Mouse (Mus musculus) hindbrain, embryonic 10.5 days (tissue): ENCODE results near the gene Agpat3. TPM values are rescaled to one million over a fixed set of nuclear protein-coding genes. Genes with fewer than 3 reads are reported as not detected.
"Not testable (repeated sequence)": the region's sequence is repeated elsewhere in the genome, so short reads cannot be mapped to it uniquely, and the experiment has no call there.

Experiments
- DNase-seq: peaks from one replicate; pipeline ENCODE4 v3.0.0-alpha.2; 2017; ENCODE audit warnings: low spot score
- H3K27ac ChIP-seq: fragments of 300-500 bp; sonication (generic); 2 replicates; pipeline ENCODE4 v1.5.1; 2016; ENCODE audit warnings: mild to moderate bottlenecking, moderate library complexity
- H3K27me3 ChIP-seq: fragments of 300-500 bp; sonication (generic); 2 replicates; pipeline ENCODE4 v1.6.1; 2016; ENCODE audit warnings: mild to moderate bottlenecking; ENCODE audit not compliant: poor library complexity, insufficient read depth, severe bottlenecking
- H3K36me3 ChIP-seq: fragments of 300-500 bp; sonication (generic); 2 replicates; pipeline ENCODE4 v1.6.1; 2016; ENCODE audit warnings: mild to moderate bottlenecking, moderate library complexity
- H3K4me1 ChIP-seq: fragments of 300-500 bp; sonication (generic); replicated peaks from 2 replicates; pipeline ENCODE4 v1.6.1; 2016; ENCODE audit warnings: mild to moderate bottlenecking
- H3K4me3 ChIP-seq: fragments of 300-500 bp; sonication (generic); 2 replicates; pipeline ENCODE4 v1.5.1; 2016; ENCODE audit warnings: mild to moderate bottlenecking, moderate library complexity
- H3K9me3 ChIP-seq: fragments of 300-500 bp; sonication (generic); 2 replicates; pipeline ENCODE4 v1.6.1; 2016; ENCODE audit warnings: mild to moderate bottlenecking, moderate library complexity
- WGBS: fragments of 180-500 bp; shearing (Covaris S2); methylation state at CpG from one replicate; pipeline ENCODE4 v1.1.7; 2016; 5-methylcytosine and 5-hydroxymethylcytosine counted together
- polyA plus RNA-seq: library from polyadenylated mRNA; unstranded; fragments of >200 nt; fragmentation: Nextera tagmentation; extraction: Ambion mirVana; gene quantifications from 2 replicates; pipeline ENCODE4 v1.2.1, GENCODE M21; 2016

The Agpat3 gene
- polyA plus RNA-seq, 1 experiment from 2014 or later, result 47.2 TPM

GRCm38 (mm10) chr10:78372681-78373668, 20.7 kb upstream of the Agpat3 start:
- Histone ChIP-seq H3K4me1 (0 out of 2 replicates have a peak, but pooled peaks cover 4% of the 10 kb centered on the region), H3K27me3 (no peaks in the 10 kb centered on the region), H3K27ac (no peak overlapping the region), H3K4me3 (no peak overlapping the region), H3K9me3 (no peaks in the 10 kb centered on the region), H3K36me3 (no peaks in the 10 kb centered on the region)
- no peak for DNase-seq
- WGBS, result 67% methylated on average over 27 of the region's 27 CpGs

- Histone ChIP-seq H3K9me3 (no peaks in the 10 kb centered on the region), H3K27ac (no peak overlapping the region), H3K4me3 (no peak overlapping the region), H3K4me1 (0 out of 2 replicates have a peak, but pooled peaks cover 4% of the 10 kb centered on the region), H3K36me3 (no peaks in the 10 kb centered on the region), H3K27me3 (no peaks in the 10 kb centered on the region)
- no peak for DNase-seq
- WGBS, result 89% methylated on average over 6 of the region's 6 CpGs
Measured at GRCm38 (mm10) chr10:78371746-78372145, 19.5 kb upstream of the Agpat3 start.

GRCm38 (mm10) chr10:78367586-78367985, 15.3 kb upstream of the Agpat3 start:
- WGBS, result 38% methylated on average over 4 of the region's 4 CpGs

GRCm38 (mm10) chr10:78366851-78367312, 14.6 kb upstream of the Agpat3 start:
- H3K4me3 ChIP-seq, result no peak overlapping the region
- 0 out of 2 replicates have a peak, but pooled peaks cover 4% of the 10 kb centered on the region for H3K4me1 ChIP-seq
- no peaks in the 10 kb centered on the region for H3K36me3 ChIP-seq
- H3K27ac ChIP-seq, result no peak overlapping the region
- no peaks in the 10 kb centered on the region for H3K27me3 ChIP-seq
- DNase-seq, result no peak
- H3K9me3 ChIP-seq, result no peaks in the 10 kb centered on the region
- WGBS, result 77% methylated on average over 9 of the region's 9 CpGs

More at GRCm38 (mm10) chr10:78367586-78367985, 15.3 kb upstream of the Agpat3 start:
- Histone ChIP-seq H3K4me1 (0 out of 2 replicates have a peak, but pooled peaks cover 4% of the 10 kb centered on the region), H3K27me3 (no peaks in the 10 kb centered on the region), H3K27ac (no peak overlapping the region), H3K9me3 (no peaks in the 10 kb centered on the region), H3K4me3 (no peak overlapping the region), H3K36me3 (no peaks in the 10 kb centered on the region)
- DNase-seq, result no peak

- Histone ChIP-seq H3K9me3 (no peaks in the 10 kb centered on the region), H3K27me3 (no peaks in the 10 kb centered on the region), H3K27ac (no peak overlapping the region), H3K4me1 (0 out of 2 replicates have a peak, but pooled peaks cover 4% of the 10 kb centered on the region), H3K36me3 (no peaks in the 10 kb centered on the region), H3K4me3 (no peak overlapping the region)
- no peak for DNase-seq
- WGBS, result 47% methylated on average over 5 of the region's 5 CpGs
Measured at GRCm38 (mm10) chr10:78366195-78366834, 14.0 kb upstream of the Agpat3 start.

GRCm38 (mm10) chr10:78365555-78365954, 13.3 kb upstream of the Agpat3 start:
- no peaks in the 10 kb centered on the region for H3K9me3 ChIP-seq
- no peak overlapping the region for H3K27ac ChIP-seq
- no peak for DNase-seq
- H3K4me3 ChIP-seq, result no peak overlapping the region
- 0 out of 2 replicates have a peak, but pooled peaks cover 4% of the 10 kb centered on the region for H3K4me1 ChIP-seq
- H3K36me3 ChIP-seq, result no peaks in the 10 kb centered on the region
- WGBS, result 85% methylated on average over 6 of the region's 6 CpGs
- H3K27me3 ChIP-seq, result no peaks in the 10 kb centered on the region

- Histone ChIP-seq H3K27ac (no peak overlapping the region), H3K4me1 (0 out of 2 replicates have a peak, but pooled peaks cover 4% of the 10 kb centered on the region), H3K9me3 (no peaks in the 10 kb centered on the region), H3K36me3 (no peaks in the 10 kb centered on the region), H3K27me3 (no peaks in the 10 kb centered on the region), H3K4me3 (no peak overlapping the region)
- no peak for DNase-seq
- 75% methylated on average over 2 of the region's 2 CpGs for WGBS
Measured at GRCm38 (mm10) chr10:78364106-78364505, 11.8 kb upstream of the Agpat3 start.

GRCm38 (mm10) chr10:78363366-78363765, 11.1 kb upstream of the Agpat3 start:
- Histone ChIP-seq H3K27ac (no peak overlapping the region), H3K4me1 (0 out of 2 replicates have a peak, but pooled peaks cover 3% of the 10 kb centered on the region), H3K4me3 (no peak overlapping the region), H3K27me3 (no peaks in the 10 kb centered on the region), H3K36me3 (no peaks in the 10 kb centered on the region), H3K9me3 (no peaks in the 10 kb centered on the region)
- 90% methylated on average over 6 of the region's 6 CpGs for WGBS
- no peak for DNase-seq

- 82% methylated on average over 2 of the region's 2 CpGs for WGBS
- no peak for DNase-seq
- Histone ChIP-seq H3K27ac (no peak overlapping the region), H3K36me3 (no peaks in the 10 kb centered on the region), H3K27me3 (no peaks in the 10 kb centered on the region), H3K4me1 (no peaks in the 10 kb centered on the region), H3K9me3 (no peaks in the 10 kb centered on the region), H3K4me3 (no peak overlapping the region)
Measured at GRCm38 (mm10) chr10:78361951-78362350, 9.7 kb upstream of the Agpat3 start.

GRCm38 (mm10) chr10:78360290-78360711, 8.0 kb upstream of the Agpat3 start:
- DNase-seq, result no peak
- Histone ChIP-seq H3K4me1 (no peaks in the 10 kb centered on the region), H3K4me3 (no peak overlapping the region), H3K27ac (no peak overlapping the region), H3K36me3 (no peaks in the 10 kb centered on the region), H3K27me3 (no peaks in the 10 kb centered on the region), H3K9me3 (no peaks in the 10 kb centered on the region)
- WGBS, result 85% methylated on average over 3 of the region's 3 CpGs

- WGBS, result 93% methylated on average over 3 of the region's 3 CpGs
- not testable (repeated sequence) for H3K27me3 ChIP-seq, H3K4me3 ChIP-seq, H3K4me1 ChIP-seq, H3K9me3 ChIP-seq, H3K27ac ChIP-seq, DNase-seq, H3K36me3 ChIP-seq
Measured at GRCm38 (mm10) chr10:78358999-78359398, 6.7 kb upstream of the Agpat3 start.

GRCm38 (mm10) chr10:78358266-78358665, 6.0 kb upstream of the Agpat3 start:
- Histone ChIP-seq H3K9me3 (no peaks in the 10 kb centered on the region), H3K4me3 (no peak overlapping the region), H3K27me3 (no peaks in the 10 kb centered on the region), H3K36me3 (no peaks in the 10 kb centered on the region), H3K4me1 (no peaks in the 10 kb centered on the region), H3K27ac (no peak overlapping the region)
- no peak for DNase-seq
- WGBS, result 86% methylated on average over 4 of the region's 4 CpGs

GRCm38 (mm10) chr10:78357742-78358141, 5.5 kb upstream of the Agpat3 start:
- Histone ChIP-seq H3K9me3 (no peaks in the 10 kb centered on the region), H3K27ac (no peak overlapping the region), H3K36me3 (no peaks in the 10 kb centered on the region), H3K27me3 (no peaks in the 10 kb centered on the region), H3K4me3 (no peak overlapping the region), H3K4me1 (peaks cover 2% of the 10 kb centered on the region)
- WGBS, result 86% methylated on average over 5 of the region's 5 CpGs
- no peak for DNase-seq
